23 mouse cellular contexts compared by ENCODE assay signal in the genomic region with DNA sequence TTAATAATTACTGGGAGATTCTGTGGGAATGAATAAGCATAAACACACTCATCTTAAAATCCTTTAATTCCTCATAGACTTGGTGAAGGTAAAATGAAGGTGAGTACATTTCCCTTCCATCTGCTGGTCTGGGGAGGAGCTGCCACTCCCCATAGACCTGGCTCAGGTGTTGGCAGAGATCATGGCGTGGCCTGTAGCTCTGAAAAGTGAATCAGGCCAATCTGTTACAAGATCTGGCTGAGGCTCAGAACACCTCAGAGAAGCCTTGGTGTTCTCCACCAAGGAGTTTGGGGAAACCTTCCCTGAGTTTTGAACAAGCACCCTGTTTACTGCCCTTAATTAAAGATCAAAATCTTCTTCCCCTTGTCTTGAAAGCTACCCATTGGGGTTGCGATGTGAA.
DNase-seq lines count a peak whose midpoint lies in the region; ATAC-seq and TF ChIP-seq lines count a peak whose summit lies in the region.
"Had no signal": no experiment of that assay in that cellular context is flagged by ENCODE, and none has a peak within 500 bp of the region (broad histone marks: within the 10 kb centered on the region; RNA-seq: fewer than 3 reads in every experiment).

No protein-coding gene starts in this region.

- TF ChIP-seq CTCF in lung, postnatal 0 days (IDR thresholded peaks at IDR 0.05) = no peak
- TF ChIP-seq CTCF in lung, adult 2 months (IDR thresholded peaks at IDR 0.05; ENCODE audit: insufficient read depth, low read length) = no peak

- H3K4me1 ChIP-seq in heart, embryonic 14.5 days (ENCODE audit: control insufficient read depth in 2 of 2, insufficient read depth in 2 of 2, low read length in 2 of 2) = peaks cover 6 to 25% of the 10 kb centered on the region in 2 experiments
- H3K4me1 ChIP-seq in lung, postnatal 0 days (ENCODE audit: insufficient read depth, low read depth, low read length) = peaks cover 22% of the 10 kb centered on the region; the same call in 1 of the 2 replicates
- peaks cover 27% of the 10 kb centered on the region for H3K4me1 ChIP-seq in lung, adult 2 months (ENCODE audit: control insufficient read depth, insufficient read depth, low read length)
- H3K4me1 ChIP-seq: limb, embryonic 13.5 days had no signal

- H3K9ac ChIP-seq in heart, embryonic 14.5 days (ENCODE audit: low read length) = no peak overlapping the region
- no peak overlapping the region for H3K9ac ChIP-seq in lung, postnatal 0 days (replicated peaks; ENCODE audit: low read depth)
- H3K9ac ChIP-seq: embryonic facial prominence, embryonic 15.5 days; hindbrain, embryonic 15.5 days; kidney, embryonic 15.5 days; limb, embryonic 13.5 days; lung, embryonic 14.5 days had no signal

- DNase-seq in cerebellum, adult 8-10 months = no peak
- DNase-seq in heart, postnatal 25 days (ENCODE audit: low spot score) = no peak
- DNase-seq in lung, postnatal 0 days (ENCODE audit: low spot score) = no peak
- no peak for DNase-seq in lung, adult 2 months
- DNase-seq in gastrocnemius, postnatal 10 days = no peak
- DNase-seq: adrenal gland, adult 8-10 months; lung, embryonic 14.5 days; lung, postnatal 4 days; midbrain, embryonic 14.5 days; right cerebral cortex, postnatal 14 days; spleen, adult 18-20 months; thymus, postnatal 25 days had no signal

- no peak overlapping the region for H3K4me3 ChIP-seq in heart, embryonic 14.5 days (ENCODE audit: control insufficient read depth in 1 of 2, insufficient read depth in 1 of 2, low read depth in 1 of 2, low read length in 2 of 2)
- no peak overlapping the region for H3K4me3 ChIP-seq in lung, postnatal 0 days (ENCODE audit: low read depth, low read length)
- H3K4me3 ChIP-seq in lung, adult 2 months (replicated peaks; ENCODE audit: extremely low read depth, low read depth, low read length) = no peak overlapping the region
- H3K4me3 ChIP-seq in macrophage (ENCODE audit: inconsistent target) = no peak overlapping the region
- H3K4me3 ChIP-seq: embryonic facial prominence, embryonic 15.5 days; hindbrain, embryonic 15.5 days; kidney, embryonic 15.5 days; limb, embryonic 13.5 days; myocyte had no signal

- no peak for TF ChIP-seq EP300 in lung, postnatal 0 days (IDR thresholded peaks at IDR 0.05)

- H3K9me3 ChIP-seq in heart, embryonic 14.5 days (ENCODE audit: control insufficient read depth, low read length) = no peaks in the 10 kb centered on the region
- H3K9me3 ChIP-seq in lung, postnatal 0 days (ENCODE audit: low read length) = no peaks in the 10 kb centered on the region
- H3K9me3 ChIP-seq: embryonic facial prominence, embryonic 15.5 days; hindbrain, embryonic 15.5 days; kidney, embryonic 15.5 days; limb, embryonic 13.5 days had no signal

- H3K27me3 ChIP-seq in heart, embryonic 14.5 days (ENCODE audit: control insufficient read depth, insufficient read depth, low read length) = no peaks in the 10 kb centered on the region
- H3K27me3 ChIP-seq in lung, postnatal 0 days (replicated peaks; ENCODE audit: insufficient read depth, low read length) = no peaks in the 10 kb centered on the region
- H3K27me3 ChIP-seq: embryonic facial prominence, embryonic 15.5 days; hindbrain, embryonic 15.5 days; kidney, embryonic 15.5 days; limb, embryonic 13.5 days; Patski had no signal

- intact Hi-C loops in heart, postnatal 25 days (cut with DNase I) = no loop called here

- peak overlapping the region; percentile 8 to 35; a peak in 1 of 4 replicates for H3K27ac ChIP-seq in heart, embryonic 14.5 days (replicated peaks in 1 of 2; ENCODE audit: control insufficient read depth in 1 of 2, insufficient read depth in 1 of 2, low read depth in 2 of 2, low read length in 2 of 2)
- peak overlapping the region; percentile 66; the same call in 1 of the 2 replicates for H3K27ac ChIP-seq in lung, postnatal 0 days (ENCODE audit: low read length)
- H3K27ac ChIP-seq in macrophage = peak overlapping the region; percentile 98
- H3K27ac ChIP-seq: hindbrain, embryonic 15.5 days; kidney, embryonic 15.5 days; limb, embryonic 13.5 days had no signal

- WGBS in heart, embryonic 14.5 days = 84% methylated on average over 2 of the region's 2 CpGs
- WGBS in lung, postnatal 0 days = 78% methylated on average over 2 of the region's 2 CpGs
- WGBS in lung, adult 2 months = 60% methylated on average over 2 of the region's 2 CpGs
- 68% methylated on average over 2 of the region's 2 CpGs for WGBS in macrophage (ENCODE audit: missing documents)

- peak; percentile 52; the same call in 1 of the 2 replicates for ATAC-seq in cerebellum, adult (ENCODE audit: insufficient number of reproducible peaks, low FRiP score, low TSS enrichment)
- no peak for ATAC-seq in heart, embryonic 14.5 days (ENCODE audit: insufficient number of reproducible peaks, insufficient read depth, low FRiP score, low read depth)
- no peak for ATAC-seq in lung, postnatal 0 days
- ATAC-seq: forebrain, embryonic 16.5 days; intestine, embryonic 16.5 days; Patski had no signal

- H3K4me2 ChIP-seq in heart, embryonic 14.5 days (ENCODE audit: low read length) = no peak overlapping the region
- H3K4me2 ChIP-seq in lung, postnatal 0 days (replicated peaks; ENCODE audit: low read depth, low read length) = no peak overlapping the region
- H3K4me2 ChIP-seq: embryonic facial prominence, embryonic 15.5 days; hindbrain, embryonic 15.5 days; kidney, embryonic 15.5 days; limb, embryonic 13.5 days; lung, embryonic 14.5 days had no signal

- H3K79me2 ChIP-seq in macrophage (ENCODE audit: inconsistent target) = peaks cover 85% of the 10 kb centered on the region

- no peaks in the 10 kb centered on the region for H3K36me3 ChIP-seq in heart, embryonic 14.5 days (ENCODE audit: control insufficient read depth, insufficient read depth, low read length)
- H3K36me3 ChIP-seq in lung, postnatal 0 days (ENCODE audit: insufficient read depth, low read length) = no peaks in the 10 kb centered on the region
- no peaks in the 10 kb centered on the region; the same call in 1 of the 2 replicates for H3K36me3 ChIP-seq in macrophage (ENCODE audit: inconsistent target)
- H3K36me3 ChIP-seq: embryonic facial prominence, embryonic 15.5 days; hindbrain, embryonic 15.5 days; kidney, embryonic 15.5 days; limb, embryonic 13.5 days had no signal

- TF ChIP-seq POLR2A in lung, adult 2 months (IDR thresholded peaks at IDR 0.05; ENCODE audit: borderline replicate concordance, extremely low read depth, low read depth, low read length) = no peak

Comparison
In these comparisons a context has a peak if more than half of its experiments do, and no peak if none do; other contexts are left out.
1. H3K27ac ChIP-seq: peak in every context shown above with its lines; median percentile 98 in macrophage; 66 in lung, postnatal 0 days; 22 in heart, embryonic 14.5 days.